Mouse (Mus musculus) heart, embryonic 16.5 days (tissue): Measurements from ENCODE around the gene Pdzd8. TPM values are rescaled to one million over a fixed set of nuclear protein-coding genes. Genes with fewer than 3 reads are reported as not detected.

Experiments used
- ATAC-seq: fragments of 200-750 bp; cut with Nextera tagmentation; replicated peaks from 2 replicates; pipeline ENCODE4 v1.8.0; 2017; ENCODE audit warnings: moderate number of reproducible peaks; ENCODE audit not compliant: insufficient read depth, low FRiP score; ENCODE audit errors: extremely low read depth
- H3K27ac ChIP-seq: fragments of 300-500 bp; sonication (generic); 2 replicates; pipeline ENCODE4 v1.5.1; 2014; ENCODE audit warnings: mild to moderate bottlenecking, low read length, control low read depth, moderate library complexity
- H3K27me3 ChIP-seq: fragments of 300-500 bp; sonication (generic); 2 replicates; pipeline ENCODE4 v1.6.1; 2014; ENCODE audit warnings: low read length, mixed read lengths; ENCODE audit not compliant: control insufficient read depth, insufficient read depth
- H3K36me3 ChIP-seq: fragments of 300-500 bp; sonication (generic); 2 replicates; pipeline ENCODE4 v1.6.1; 2014; ENCODE audit not compliant: control insufficient read depth, insufficient read depth
- H3K4me1 ChIP-seq: fragments of 300-500 bp; sonication (generic); 2 replicates; pipeline ENCODE4 v1.6.1; 2014; ENCODE audit warnings: low read length, mixed read lengths; ENCODE audit not compliant: control insufficient read depth, insufficient read depth
- H3K4me2 ChIP-seq: fragments of 300-500 bp; sonication (generic); 2 replicates; pipeline ENCODE4 v1.6.1; 2014; ENCODE audit warnings: low read depth, mild to moderate bottlenecking, control low read depth, low read length
- H3K4me3 ChIP-seq: fragments of 300-500 bp; sonication (generic); 2 replicates; pipeline ENCODE4 v1.5.1; 2014; ENCODE audit warnings: mild to moderate bottlenecking, control low read depth, low read length
- H3K9ac ChIP-seq: fragments of 300-500 bp; sonication (generic); 2 replicates; pipeline ENCODE4 v1.6.1; 2014; ENCODE audit warnings: low read length, control low read depth
- H3K9me3 ChIP-seq: fragments of 300-500 bp; sonication (generic); replicated peaks from 2 replicates; pipeline ENCODE4 v1.6.1; 2016; ENCODE audit warnings: low read length; ENCODE audit not compliant: control insufficient read depth
- WGBS: fragments of 180-500 bp; shearing (Covaris S2); extraction: QIAGEN DNeasy Blood & Tissue Kit; methylation state at CpG from one replicate; pipeline ENCODE4 v1.1.7; 2014; 5-methylcytosine and 5-hydroxymethylcytosine counted together
- polyA plus RNA-seq: library from polyadenylated mRNA; unstranded; fragments of >200 nt; fragmentation: Nextera tagmentation; extraction: Ambion mirVana; gene quantifications from 2 replicates; pipeline ENCODE4 v1.2.1, GENCODE M21; 2015

Gene Pdzd8
- polyA plus RNA-seq, 1 experiment from 2014 or later: 6.1 TPM

DNA sequence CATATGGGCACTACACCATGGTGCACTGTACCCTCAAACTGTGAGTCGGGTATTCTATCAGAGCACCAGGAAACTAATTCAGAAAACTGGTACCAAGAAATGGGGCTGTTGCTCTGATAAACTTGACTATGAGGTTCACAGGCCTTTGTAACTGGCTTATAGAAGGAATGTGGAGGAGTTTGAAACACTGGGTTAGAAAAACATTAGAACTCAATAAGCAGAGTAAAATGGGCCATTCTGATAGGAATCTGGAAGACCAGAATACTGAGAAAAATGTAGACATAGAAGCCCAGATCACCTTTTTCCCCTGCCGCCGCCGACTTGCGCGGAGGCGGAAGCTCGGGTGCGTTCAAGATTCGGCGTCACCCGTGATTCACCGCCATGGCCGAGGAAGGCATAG lies 23.6 kb downstream of the Pdzd8 start, which contains the start of gene Rps12-ps3:
Rps12-ps3 (plus strand) TSS at position 301 of the 400 bp plus-strand sequence.
- H3K36me3 ChIP-seq: no peaks in the 10 kb centered on the region; the same call in 1 of the 2 replicates
- no peak within 1 kb of the TSS for H3K27ac ChIP-seq
- H3K9me3 ChIP-seq: no peaks in the 10 kb centered on the region
- no peak for ATAC-seq
- peaks cover 4% of the 10 kb centered on the region for H3K4me1 ChIP-seq
- no peaks in the 10 kb centered on the region for H3K27me3 ChIP-seq
- 96% methylated on average over 12 of the region's 14 CpGs for WGBS
- H3K4me3 ChIP-seq: no peak within 1 kb of the TSS
- no peak within 1 kb of the TSS for H3K4me2 ChIP-seq
- H3K9ac ChIP-seq: no peak within 1 kb of the TSS

GRCm38 (mm10) chr19:59316571-59316970 lies 29.0 kb downstream of the Pdzd8 start:
- no peaks in the 10 kb centered on the region for H3K9me3 ChIP-seq
- no peaks in the 10 kb centered on the region for H3K27me3 ChIP-seq
- no peak overlapping the region for H3K9ac ChIP-seq
- H3K4me2 ChIP-seq: no peak overlapping the region
- H3K4me1 ChIP-seq: no peaks in the 10 kb centered on the region
- no peak overlapping the region for H3K27ac ChIP-seq
- 0 out of 2 replicates have a peak, but pooled peaks cover 2% of the 10 kb centered on the region for H3K36me3 ChIP-seq
- ATAC-seq: no peak
- no peak overlapping the region for H3K4me3 ChIP-seq

- no peak for ATAC-seq
- Histone ChIP-seq H3K27me3 (no peaks in the 10 kb centered on the region), H3K4me2 (no peak overlapping the region), H3K4me1 (no peaks in the 10 kb centered on the region), H3K9me3 (no peaks in the 10 kb centered on the region), H3K4me3 (no peak overlapping the region), H3K36me3 (0 out of 2 replicates have a peak, but pooled peaks cover 2% of the 10 kb centered on the region), H3K9ac (no peak overlapping the region), H3K27ac (no peak overlapping the region)
Observed at GRCm38 (mm10) chr19:59315308-59315707, 30.3 kb downstream of the Pdzd8 start.

- 72% methylated on average over 5 of the region's 5 CpGs for WGBS
- no peak overlapping the region for H3K4me3 ChIP-seq
- H3K4me2 ChIP-seq: no peak overlapping the region
- no peaks in the 10 kb centered on the region for H3K27me3 ChIP-seq
- H3K36me3 ChIP-seq: no peaks in the 10 kb centered on the region
- H3K9ac ChIP-seq: no peak overlapping the region
- H3K27ac ChIP-seq: no peak overlapping the region
- no peak for ATAC-seq
- H3K4me1 ChIP-seq: no peaks in the 10 kb centered on the region
- H3K9me3 ChIP-seq: no peaks in the 10 kb centered on the region
Observed at GRCm38 (mm10) chr19:59292183-59292839, 53.3 kb downstream of the Pdzd8 start.

DNA sequence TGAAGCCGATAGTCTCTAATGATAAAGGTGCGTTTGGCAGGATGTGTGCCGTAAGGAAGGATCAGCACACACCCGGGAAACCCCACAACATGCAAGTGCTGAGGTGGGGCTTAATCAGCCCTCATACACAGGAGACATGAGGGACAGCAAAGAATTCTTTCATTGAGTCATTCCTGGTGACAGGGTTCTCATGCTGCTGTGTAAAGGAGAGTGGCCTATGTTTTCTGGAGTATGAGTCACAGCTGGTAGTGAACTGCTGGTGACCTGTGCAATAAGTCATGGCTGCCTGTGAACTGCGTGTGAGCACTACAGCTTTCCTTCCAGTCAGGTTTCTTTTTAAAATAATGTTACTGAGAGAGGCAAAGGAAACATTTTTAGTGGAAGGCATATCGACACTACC lies 55.8 kb downstream of the Pdzd8 start:
- no peaks in the 10 kb centered on the region for H3K4me1 ChIP-seq
- WGBS: 66% methylated on average over 6 of the region's 6 CpGs

GRCm38 (mm10) chr19:59289042-59289441 lies 56.5 kb downstream of the Pdzd8 start:
- Histone ChIP-seq H3K9me3 (no peaks in the 10 kb centered on the region), H3K9ac (no peak overlapping the region), H3K36me3 (no peaks in the 10 kb centered on the region)

More for the DNA sequence above, 55.8 kb downstream of the Pdzd8 start:
- Histone ChIP-seq H3K4me3 (no peak overlapping the region), H3K27ac (no peak overlapping the region), H3K27me3 (no peaks in the 10 kb centered on the region), H3K9me3 (no peaks in the 10 kb centered on the region), H3K9ac (no peak overlapping the region), H3K4me2 (no peak overlapping the region), H3K36me3 (no peaks in the 10 kb centered on the region)
- ATAC-seq: no peak

DNA sequence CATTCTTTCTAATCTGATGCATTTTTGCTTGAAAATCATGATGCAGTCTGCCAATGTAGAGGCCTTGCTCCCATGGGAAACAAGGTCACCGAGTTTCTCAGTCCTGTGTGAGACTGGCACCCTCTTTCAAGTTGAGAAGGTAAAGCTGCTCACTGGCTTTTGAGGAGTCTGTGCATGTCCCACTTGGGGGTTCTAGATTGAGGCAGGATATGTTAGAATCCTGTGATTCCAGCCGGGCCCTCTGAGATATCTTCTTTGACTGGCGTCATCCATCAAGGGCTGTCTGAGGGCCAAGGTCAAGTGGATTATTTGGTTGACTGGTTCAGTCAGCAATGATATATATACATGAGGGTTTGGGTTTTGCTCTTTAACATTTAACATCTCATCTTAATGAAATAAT lies 63.6 kb downstream of the Pdzd8 start:
- 79% methylated on average over 3 of the region's 3 CpGs for WGBS
- H3K4me1 ChIP-seq: no peaks in the 10 kb centered on the region
- H3K4me2 ChIP-seq: no peak overlapping the region
- H3K27me3 ChIP-seq: no peaks in the 10 kb centered on the region
- no peak for ATAC-seq
- H3K9ac ChIP-seq: no peak overlapping the region
- H3K27ac ChIP-seq: no peak overlapping the region
- peaks cover 4% of the 10 kb centered on the region for H3K9me3 ChIP-seq
- H3K4me3 ChIP-seq: no peak overlapping the region
- no peaks in the 10 kb centered on the region for H3K36me3 ChIP-seq

More at GRCm38 (mm10) chr19:59289042-59289441, 56.5 kb downstream of the Pdzd8 start:
- H3K4me3 ChIP-seq: no peak overlapping the region
- H3K27me3 ChIP-seq: no peaks in the 10 kb centered on the region
- no peak overlapping the region for H3K27ac ChIP-seq
- no peak for ATAC-seq
- no peaks in the 10 kb centered on the region for H3K4me1 ChIP-seq
- H3K4me2 ChIP-seq: no peak overlapping the region

DNA sequence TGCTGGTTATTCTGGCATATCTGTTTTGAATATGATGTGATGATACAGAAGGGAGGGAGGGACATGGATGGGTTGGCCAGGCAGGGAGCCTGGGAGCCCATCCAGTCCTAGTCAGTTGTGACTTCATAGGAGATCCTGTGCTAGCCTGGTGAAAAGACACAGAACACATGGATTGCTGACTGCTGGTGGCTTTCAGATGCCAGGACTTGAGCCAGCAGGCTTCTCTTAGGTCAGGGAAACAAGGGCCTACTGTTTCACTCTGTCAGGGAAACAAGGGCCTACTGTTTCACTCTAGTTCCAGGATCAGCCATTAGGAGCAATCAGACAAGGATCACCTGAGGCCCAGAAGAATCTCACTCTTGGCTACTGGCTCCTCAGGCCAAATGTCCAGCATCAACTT lies 64.7 kb downstream of the Pdzd8 start:
- H3K9ac ChIP-seq: no peak overlapping the region
- H3K27ac ChIP-seq: no peak overlapping the region
- ATAC-seq: no peak
- H3K27me3 ChIP-seq: no peaks in the 10 kb centered on the region
- no peak overlapping the region for H3K4me2 ChIP-seq
- no peak overlapping the region for H3K4me3 ChIP-seq
- peaks cover 4% of the 10 kb centered on the region for H3K9me3 ChIP-seq
- H3K4me1 ChIP-seq: no peaks in the 10 kb centered on the region
- no peaks in the 10 kb centered on the region for H3K36me3 ChIP-seq

GRCm38 (mm10) chr19:59276354-59276753 lies 69.2 kb downstream of the Pdzd8 start:
- no peak for ATAC-seq
- Histone ChIP-seq H3K27ac (no peak overlapping the region), H3K9ac (no peak overlapping the region), H3K27me3 (no peaks in the 10 kb centered on the region), H3K4me1 (no peaks in the 10 kb centered on the region), H3K36me3 (no peaks in the 10 kb centered on the region), H3K4me2 (no peak overlapping the region), H3K9me3 (peaks cover 4% of the 10 kb centered on the region), H3K4me3 (no peak overlapping the region)
- WGBS: 87% methylated on average over 7 of the region's 7 CpGs
